ENCODE assay signal across 13 mouse cellular contexts in the genomic region with DNA sequence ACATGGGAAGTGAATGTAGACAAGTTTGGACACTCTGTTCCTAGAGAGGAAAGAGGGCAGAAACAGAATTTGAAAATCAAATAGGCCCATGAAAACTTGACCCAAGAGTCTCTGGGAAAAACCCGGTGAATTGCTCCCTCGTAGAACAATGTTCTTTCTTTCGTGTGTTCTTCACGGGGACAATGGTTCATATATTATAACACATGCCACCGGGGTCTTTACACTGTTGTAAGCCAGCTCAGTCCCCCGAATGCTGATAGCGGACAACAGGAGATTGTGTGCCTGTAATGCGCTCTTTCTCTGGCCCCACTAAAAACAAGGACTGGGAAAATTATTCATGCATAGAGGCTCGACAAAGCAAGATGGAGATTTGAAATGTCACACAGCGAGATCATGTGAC.
DNase-seq lines count a peak whose midpoint lies in the region; ATAC-seq and TF ChIP-seq lines count a peak whose summit lies in the region.
"Had no signal": no experiment of that assay in that cellular context is flagged by ENCODE, and none has a peak within 500 bp of the region (broad histone marks: within the 10 kb centered on the region; RNA-seq: fewer than 3 reads in every experiment).

No protein-coding gene starts in this region.

- no peaks in the 10 kb centered on the region for H3K9me3 ChIP-seq in forebrain, embryonic 16.5 days (ENCODE audit: control insufficient read depth, low read length)
- H3K9me3 ChIP-seq in hindbrain, postnatal 0 days (ENCODE audit: low read length): no peaks in the 10 kb centered on the region
- H3K9me3 ChIP-seq: limb, embryonic 12.5 days; liver, embryonic 15.5 days had no signal

- no peak for TF ChIP-seq CTCF in hindbrain, postnatal 0 days (IDR thresholded peaks at IDR 0.05; ENCODE audit: low read depth)

- DNase-seq in embryo, embryonic 9.5 days (ENCODE audit: extremely low spot score): peak; percentile 25
- no peak for DNase-seq in hindbrain, postnatal 0 days (ENCODE audit: low spot score)
- DNase-seq in neural tube, embryonic 10.5 days (ENCODE audit: extremely low spot score, low spot score): peak; percentile 19
- DNase-seq in gastrocnemius, postnatal 14 days: no peak
- no peak for DNase-seq in right cerebral cortex, postnatal 4 days
- DNase-seq in left cerebral cortex, postnatal 36 days (ENCODE audit: low spot score in 2 of 2): no peak
- no peak for DNase-seq in heart, adult 18-20 months
- DNase-seq: heart, postnatal 36 days; lung, postnatal 14 days had no signal

- peak; percentile 18; the same call in 1 of the 2 replicates for ATAC-seq in forebrain, embryonic 16.5 days
- peak; percentile 33 for ATAC-seq in hindbrain, postnatal 0 days

- no peak overlapping the region for H3K27ac ChIP-seq in forebrain, embryonic 16.5 days (ENCODE audit: low read length)
- peak overlapping the region; percentile 71 for H3K27ac ChIP-seq in hindbrain, postnatal 0 days
- H3K27ac ChIP-seq: limb, embryonic 12.5 days; liver, embryonic 15.5 days had no signal

- no peaks in the 10 kb centered on the region for H3K36me3 ChIP-seq in forebrain, embryonic 16.5 days (ENCODE audit: control insufficient read depth, insufficient read depth)
- H3K36me3 ChIP-seq in hindbrain, postnatal 0 days (ENCODE audit: insufficient read depth, low read length): no peaks in the 10 kb centered on the region
- H3K36me3 ChIP-seq: limb, embryonic 12.5 days; liver, embryonic 15.5 days had no signal

- peaks cover 42% of the 10 kb centered on the region for H3K27me3 ChIP-seq in forebrain, embryonic 16.5 days (replicated peaks; ENCODE audit: control insufficient read depth, insufficient read depth, low read length)
- H3K27me3 ChIP-seq in hindbrain, postnatal 0 days (ENCODE audit: insufficient read depth, low read length): no peaks in the 10 kb centered on the region

- H3K4me3 ChIP-seq in forebrain, embryonic 16.5 days (replicated peaks; ENCODE audit: low read length): no peak overlapping the region
- no peak overlapping the region for H3K4me3 ChIP-seq in hindbrain, postnatal 0 days (ENCODE audit: low read length)
- H3K4me3 ChIP-seq: erythroblast, embryonic 14.5 days; limb, embryonic 12.5 days; liver, embryonic 15.5 days had no signal

- no peak overlapping the region for H3K4me2 ChIP-seq in forebrain, embryonic 16.5 days (ENCODE audit: low read length)
- H3K4me2 ChIP-seq in hindbrain, postnatal 0 days (ENCODE audit: low read depth, low read length): no peak overlapping the region
- H3K4me2 ChIP-seq: limb, embryonic 12.5 days; liver, embryonic 15.5 days had no signal

- H3K9ac ChIP-seq in forebrain, embryonic 16.5 days (replicated peaks; ENCODE audit: low read depth, low read length): no peak overlapping the region
- no peak overlapping the region for H3K9ac ChIP-seq in hindbrain, postnatal 0 days (replicated peaks; ENCODE audit: low read length)
- H3K9ac ChIP-seq: limb, embryonic 12.5 days; liver, embryonic 15.5 days had no signal

- 11% methylated on average over 10 of the region's 10 CpGs for WGBS in forebrain, embryonic 16.5 days
- 20% methylated on average over 10 of the region's 10 CpGs for WGBS in hindbrain, postnatal 0 days

- intact Hi-C loops in gastrocnemius, postnatal 14 days (cut with DNase I; ENCODE audit: low total_unique reads): no loop called here
- intact Hi-C loops in left cerebral cortex, postnatal 36 days (cut with DNase I): no loop called here

- H3K4me1 ChIP-seq in forebrain, embryonic 16.5 days (replicated peaks; ENCODE audit: control insufficient read depth, insufficient read depth, low read length): peaks cover 7% of the 10 kb centered on the region
- H3K4me1 ChIP-seq in hindbrain, postnatal 0 days (ENCODE audit: insufficient read depth, low read length): no peaks in the 10 kb centered on the region; the same call in 1 of the 2 replicates
- H3K4me1 ChIP-seq: limb, embryonic 12.5 days; liver, embryonic 15.5 days had no signal

Comparison
In these comparisons a context has a peak if more than half of its experiments do, and no peak if none do; other contexts are left out.
1. DNase-seq: peak in embryo, embryonic 9.5 days (single experiment) and neural tube, embryonic 10.5 days (single experiment); none in hindbrain, postnatal 0 days (single experiment), gastrocnemius, postnatal 14 days (single experiment), right cerebral cortex, postnatal 4 days (single experiment), left cerebral cortex, postnatal 36 days (0 of 2) and heart, adult 18-20 months (0 of 2).